Mouse (Mus musculus) thymus, adult 2 months (tissue): ENCODE data around the gene Nos3.

Source experiments
- CTCF ChIP-seq: fragments of 200-500 bp; IDR thresholded peaks from 2 replicates; pipeline ENCODE4 v1.5.1; 2012; ENCODE audit warnings: mild to moderate bottlenecking, control low read depth, low read length, moderate library complexity, borderline replicate concordance; ENCODE audit not compliant: control insufficient read depth, poor library complexity, insufficient read depth; ENCODE audit errors: extremely low read depth
- POLR2A ChIP-seq: fragments of 200-500 bp; IDR thresholded peaks from 2 replicates; pipeline ENCODE4 v1.6.1; 2012; ENCODE audit warnings: mild to moderate bottlenecking, low read length, control low read depth, moderate library complexity; ENCODE audit not compliant: control insufficient read depth, poor library complexity, insufficient read depth; ENCODE audit errors: extremely low read depth

DNA sequence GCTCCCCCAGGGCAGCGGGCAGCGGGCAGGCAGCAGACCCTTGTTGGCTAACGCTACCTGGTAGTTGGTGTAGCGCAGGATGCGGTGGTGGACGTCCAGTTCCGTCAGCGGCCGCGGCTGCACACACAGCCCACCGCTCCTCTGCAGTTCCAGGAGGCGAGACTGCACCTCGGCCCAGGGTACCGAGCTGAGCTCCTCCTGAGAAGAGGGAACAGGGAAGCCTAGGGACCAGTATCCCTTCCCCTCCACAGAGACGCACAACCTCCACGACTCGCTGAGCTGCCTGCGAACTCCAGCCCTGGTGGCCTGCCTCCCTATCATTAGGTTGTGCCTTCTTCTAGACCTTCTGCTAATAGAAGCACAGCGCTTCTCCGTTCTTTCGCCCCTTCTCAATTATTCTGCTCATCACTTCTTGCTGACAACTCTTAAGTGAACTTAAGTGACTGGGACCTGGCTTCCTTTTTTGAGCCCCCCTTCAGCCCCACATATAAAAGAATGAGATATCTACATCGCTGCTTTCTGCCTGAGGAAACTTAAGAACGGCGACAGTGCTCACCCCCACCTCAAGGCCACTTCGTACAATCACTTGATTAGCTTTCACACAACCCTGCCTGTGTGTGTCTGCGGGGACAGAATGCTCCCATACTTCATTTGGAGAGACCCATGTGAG is 23.8 kb downstream of the Nos3 start:
- TF ChIP-seq CTCF (no peak), POLR2A (no peak)
